Mouse (Mus musculus) hindbrain, embryonic 15.5 days (tissue): Measurements from ENCODE around the gene Hist1h2ac. TPM values are rescaled to one million over a fixed set of nuclear protein-coding genes. Genes with fewer than 3 reads are reported as not detected.
"Not testable (repeated sequence)": the region's sequence is repeated elsewhere in the genome, so short reads cannot be mapped to it uniquely, and the experiment has no call there.

Source experiments
- ATAC-seq: fragments of 200-750 bp; cut with Nextera tagmentation; 2 replicates; pipeline ENCODE4 v1.8.0; 2017; ENCODE audit warnings: low read depth, moderate number of reproducible peaks, moderate TSS enrichment; ENCODE audit not compliant: low FRiP score
- H3K27ac ChIP-seq: fragments of 300-500 bp; sonication (generic); replicated peaks from 2 replicates; pipeline ENCODE4 v1.5.1; 2015; ENCODE audit warnings: mild to moderate bottlenecking, inconsistent platforms
- H3K27me3 ChIP-seq: fragments of 300-500 bp; sonication (generic); 2 replicates; pipeline ENCODE4 v1.6.1; 2015; ENCODE audit warnings: control low read depth, inconsistent platforms
- H3K36me3 ChIP-seq: fragments of 300-500 bp; sonication (generic); 2 replicates; pipeline ENCODE4 v1.6.1; 2015; ENCODE audit warnings: control low read depth, inconsistent platforms
- H3K4me1 ChIP-seq: fragments of 300-500 bp; sonication (generic); replicated peaks from 2 replicates; pipeline ENCODE4 v1.6.1; 2015; ENCODE audit warnings: control low read depth, inconsistent platforms
- H3K4me2 ChIP-seq: fragments of 300-500 bp; sonication (generic); 2 replicates; pipeline ENCODE4 v1.6.1; 2015; ENCODE audit warnings: moderate library complexity, mild to moderate bottlenecking, inconsistent platforms
- H3K4me3 ChIP-seq: fragments of 300-500 bp; sonication (generic); 2 replicates; pipeline ENCODE4 v1.5.1; 2015; ENCODE audit warnings: mild to moderate bottlenecking, inconsistent platforms
- H3K9ac ChIP-seq: fragments of 300-500 bp; sonication (generic); 2 replicates; pipeline ENCODE4 v1.6.1; 2015; ENCODE audit warnings: inconsistent platforms
- H3K9me3 ChIP-seq: fragments of 300-500 bp; sonication (generic); 2 replicates; pipeline ENCODE4 v1.6.1; 2016; ENCODE audit warnings: control low read depth, inconsistent platforms
- WGBS: fragments of 180-500 bp; shearing (Covaris S2); methylation state at CpG from one replicate; pipeline ENCODE4 v1.1.7; 2015; 5-methylcytosine and 5-hydroxymethylcytosine counted together
- polyA plus RNA-seq: library from polyadenylated mRNA; unstranded; fragments of >200 nt; fragmentation: Nextera tagmentation; extraction: Ambion mirVana; gene quantifications from 2 replicates; pipeline ENCODE4 v1.2.1, GENCODE M21; 2015

Hist1h2ac gene
- 0.34 and 0.38 TPM in 2 replicates for polyA plus RNA-seq

DNA sequence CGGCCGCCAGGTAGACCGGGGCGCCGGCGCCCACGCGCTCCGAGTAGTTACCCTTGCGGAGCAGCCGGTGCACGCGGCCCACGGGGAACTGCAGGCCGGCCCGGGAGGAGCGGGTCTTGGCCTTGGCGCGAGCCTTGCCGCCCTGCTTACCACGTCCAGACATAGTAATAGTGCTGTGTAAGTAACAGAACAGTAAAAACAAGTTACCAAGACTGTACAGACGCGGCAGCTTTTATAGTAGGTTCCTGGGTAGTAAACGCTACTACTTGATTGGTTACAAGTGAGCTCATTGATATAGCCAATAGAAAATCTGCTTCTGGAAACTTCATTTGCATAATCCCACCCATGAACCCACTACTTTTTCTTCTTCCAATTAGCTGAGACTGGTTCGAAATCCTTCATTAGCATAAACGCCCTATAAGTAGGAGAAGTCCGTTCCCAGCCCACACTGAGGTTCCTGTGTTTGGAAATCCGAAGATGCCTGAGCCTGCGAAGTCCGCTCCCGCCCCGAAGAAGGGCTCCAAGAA is at the start of gene Hist1h2ac, which contains the start of gene Hist1h2bc:
Hist1h2ac (minus strand) TSS at position 194 of the 527 bp plus-strand sequence.
Hist1h2bc (plus strand) TSS at position 445 of the 527 bp plus-strand sequence.
- peak within 1 kb of the TSS; percentile 90 for H3K27ac ChIP-seq
- H3K4me2 ChIP-seq, result peak within 1 kb of the TSS; percentile 60
- peak within 1 kb of the TSS; percentile 43 for H3K4me3 ChIP-seq
- peak within 1 kb of the TSS; percentile 50 for H3K9ac ChIP-seq
- no peaks in the 10 kb centered on the region for H3K36me3 ChIP-seq
- peaks cover 26% of the 10 kb centered on the region for H3K4me1 ChIP-seq
- WGBS, result under 1% methylated on average over 32 of the region's 32 CpGs
- no peaks in the 10 kb centered on the region for H3K27me3 ChIP-seq
- peak; percentile 99 for ATAC-seq
- no peaks in the 10 kb centered on the region for H3K9me3 ChIP-seq

DNA sequence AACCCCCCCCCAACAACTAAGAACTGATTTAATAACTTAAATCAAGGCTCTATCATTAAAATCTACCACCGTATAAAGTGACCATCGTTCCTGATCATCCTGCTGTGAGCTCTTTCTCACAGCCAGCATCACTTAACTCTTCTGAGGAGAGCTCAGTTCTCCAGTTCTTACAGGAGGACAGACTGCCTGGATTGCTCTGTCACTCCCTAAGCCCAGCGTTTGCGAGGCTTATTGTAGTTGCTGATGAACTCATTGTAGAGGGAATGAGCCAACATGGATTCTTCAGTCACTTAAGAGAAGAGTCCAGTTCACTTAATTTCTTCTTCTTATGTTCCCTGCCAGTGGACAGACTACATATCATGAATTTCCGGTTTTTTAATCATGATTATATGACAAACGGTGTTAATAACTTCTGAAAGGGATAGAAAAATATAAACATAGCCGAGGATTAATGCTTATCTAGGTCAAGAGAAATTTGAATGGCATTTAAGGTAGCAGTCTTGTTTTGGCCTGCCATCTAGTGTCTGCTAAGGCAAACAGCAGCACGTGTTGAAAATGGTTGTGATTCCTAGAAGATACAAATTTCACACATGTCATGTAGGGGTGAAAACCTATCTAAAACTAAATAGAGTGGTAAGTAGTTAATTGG is 48.5 kb upstream of the Hist1h2ac start:
- H3K4me2 ChIP-seq, result no peak overlapping the region
- WGBS, result 22% methylated on average over 8 of the region's 8 CpGs
- H3K9ac ChIP-seq, result no peak overlapping the region
- H3K27ac ChIP-seq, result no peak overlapping the region
- no peaks in the 10 kb centered on the region for H3K36me3 ChIP-seq
- no peaks in the 10 kb centered on the region for H3K9me3 ChIP-seq
- ATAC-seq, result no peak
- H3K4me3 ChIP-seq, result no peak overlapping the region
- H3K4me1 ChIP-seq, result no peaks in the 10 kb centered on the region
- no peaks in the 10 kb centered on the region for H3K27me3 ChIP-seq

DNA sequence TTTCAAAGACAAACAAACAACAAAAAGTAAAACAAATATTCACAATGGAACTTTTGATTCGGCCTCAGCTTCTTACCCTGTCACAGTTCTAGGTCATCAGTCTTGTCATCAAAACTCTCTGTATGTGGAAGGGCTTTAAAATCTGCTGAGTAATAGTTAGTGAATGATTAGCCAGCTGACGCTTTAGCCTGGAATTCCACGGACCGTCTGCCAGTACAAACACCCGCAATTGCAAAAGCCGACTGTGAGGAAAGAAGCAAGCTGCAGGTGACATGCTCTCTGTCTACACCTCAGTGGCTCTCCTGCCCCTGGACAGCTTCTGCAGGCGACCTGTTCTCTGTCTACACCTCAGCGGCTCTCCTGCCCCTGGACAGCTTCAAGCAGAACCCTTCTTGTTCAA is 46.7 kb upstream of the Hist1h2ac start:
- H3K27ac ChIP-seq, result no peak overlapping the region
- 35% methylated on average over 8 of the region's 8 CpGs for WGBS
- ATAC-seq, result no peak

DNA sequence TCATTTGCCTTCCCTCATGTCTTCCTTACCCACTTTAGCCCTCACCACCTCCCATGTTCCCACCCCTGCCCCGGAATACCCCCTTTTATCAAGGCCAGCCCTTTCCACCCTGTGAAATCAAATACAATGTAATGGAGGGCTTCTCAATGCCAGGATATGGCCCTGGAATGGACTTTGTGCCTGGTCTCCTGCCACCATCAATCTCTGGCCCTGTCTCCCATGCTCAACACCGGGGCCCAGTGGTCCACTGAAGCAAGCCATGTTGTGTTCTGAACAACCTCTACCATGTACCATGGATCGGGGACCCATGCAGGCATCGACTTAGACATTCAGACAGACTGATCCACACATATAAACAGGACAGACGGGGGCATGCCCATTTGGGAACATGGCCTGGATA is 46.0 kb upstream of the Hist1h2ac start:
- Histone ChIP-seq H3K4me2 (no peak overlapping the region), H3K4me1 (no peaks in the 10 kb centered on the region), H3K9me3 (no peaks in the 10 kb centered on the region), H3K27me3 (no peaks in the 10 kb centered on the region), H3K4me3 (no peak overlapping the region), H3K9ac (no peak overlapping the region), H3K27ac (no peak overlapping the region), H3K36me3 (no peaks in the 10 kb centered on the region)
- 93% methylated on average over 5 of the region's 5 CpGs for WGBS
- no peak for ATAC-seq

More for the DNA sequence above, 46.7 kb upstream of the Hist1h2ac start:
- H3K4me1 ChIP-seq, result no peaks in the 10 kb centered on the region
- H3K9ac ChIP-seq, result no peak overlapping the region
- H3K27me3 ChIP-seq, result no peaks in the 10 kb centered on the region
- no peak overlapping the region for H3K4me3 ChIP-seq
- no peak overlapping the region for H3K4me2 ChIP-seq
- H3K36me3 ChIP-seq, result no peaks in the 10 kb centered on the region
- H3K9me3 ChIP-seq, result no peaks in the 10 kb centered on the region

DNA sequence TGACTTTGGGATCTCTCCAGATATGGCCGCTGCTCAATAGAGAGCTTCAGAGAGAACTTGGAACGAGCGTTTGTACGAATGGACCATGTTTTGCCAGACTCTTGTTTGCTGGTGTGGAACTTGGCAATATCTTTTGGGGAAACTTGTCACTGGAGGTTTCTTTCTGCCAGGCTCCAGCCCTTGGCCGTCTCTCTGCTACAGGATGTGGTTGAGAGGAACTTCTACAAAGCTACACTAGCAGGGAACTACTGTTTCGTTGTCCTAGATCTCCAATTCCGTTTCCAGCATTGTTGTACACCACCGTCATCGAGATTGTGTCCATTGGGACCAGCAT is 45.4 kb upstream of the Hist1h2ac start:
- Histone ChIP-seq H3K36me3 (no peaks in the 10 kb centered on the region), H3K4me2 (no peak overlapping the region), H3K4me1 (no peaks in the 10 kb centered on the region), H3K27me3 (no peaks in the 10 kb centered on the region), H3K27ac (no peak overlapping the region), H3K4me3 (no peak overlapping the region), H3K9me3 (no peaks in the 10 kb centered on the region), H3K9ac (no peak overlapping the region)
- 92% methylated on average over 9 of the region's 9 CpGs for WGBS
- ATAC-seq, result no peak

DNA sequence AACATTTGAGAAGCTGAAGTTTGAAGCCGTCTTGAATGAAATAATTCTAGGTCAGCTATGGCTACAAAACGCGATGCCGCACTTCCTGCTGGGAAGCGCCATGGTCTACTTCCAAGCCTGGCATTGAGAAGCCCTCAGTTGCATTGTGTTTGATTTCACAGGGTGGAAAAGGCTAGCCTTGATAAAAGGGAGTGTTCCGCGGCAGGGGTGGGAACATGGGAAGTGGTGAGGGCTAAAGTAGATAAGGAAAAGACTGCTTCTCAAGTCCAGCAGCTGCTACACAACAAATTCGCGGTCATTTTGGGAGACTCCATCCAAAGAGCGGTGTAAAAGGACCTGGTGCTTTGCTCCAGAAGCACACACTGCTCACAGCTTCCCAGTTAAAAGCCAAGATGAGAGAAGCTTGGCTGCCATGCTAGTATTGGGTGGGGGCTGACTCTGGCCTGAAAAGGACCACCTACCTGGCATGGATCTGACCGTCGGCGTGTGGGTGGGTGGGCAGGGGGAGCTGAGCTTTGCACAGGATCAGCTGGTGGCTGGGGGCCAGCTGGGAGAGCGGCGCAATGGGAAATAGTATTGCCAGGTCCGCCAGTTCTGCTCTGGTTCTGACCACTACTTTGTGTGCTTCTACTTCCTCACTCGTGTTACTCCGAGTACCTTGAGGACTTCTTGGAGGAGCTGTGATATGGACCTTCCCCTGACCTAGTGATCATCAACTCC is 44.9 kb upstream of the Hist1h2ac start:
- Histone ChIP-seq H3K4me1 (no peaks in the 10 kb centered on the region), H3K27me3 (no peaks in the 10 kb centered on the region), H3K27ac (no peak overlapping the region), H3K9me3 (no peaks in the 10 kb centered on the region), H3K36me3 (no peaks in the 10 kb centered on the region), H3K4me3 (no peak overlapping the region), H3K4me2 (no peak overlapping the region), H3K9ac (no peak overlapping the region)
- WGBS, result 84% methylated on average over 18 of the region's 18 CpGs
- no peak for ATAC-seq

DNA sequence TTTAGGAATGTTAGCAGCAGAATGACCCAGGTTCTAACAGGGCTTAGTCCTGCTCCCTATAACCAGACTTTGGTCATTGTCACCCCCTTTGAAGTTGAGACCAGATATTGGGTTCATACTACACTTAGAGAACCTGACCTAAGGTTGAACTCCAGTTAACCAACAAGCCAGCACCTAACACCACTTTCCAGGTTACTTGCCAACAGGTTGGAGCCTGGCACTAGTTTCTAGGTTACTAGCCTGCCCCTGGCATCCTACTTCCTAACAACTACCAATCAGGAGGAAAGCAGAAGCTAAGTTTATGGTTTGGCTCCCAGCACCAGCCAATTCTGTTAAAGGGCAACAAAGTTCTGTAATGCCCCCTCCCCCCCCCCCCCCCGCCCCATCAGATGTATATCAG is 41.5 kb upstream of the Hist1h2ac start:
- Histone ChIP-seq H3K9me3 (no peaks in the 10 kb centered on the region), H3K4me2 (no peak overlapping the region), H3K36me3 (no peaks in the 10 kb centered on the region), H3K27me3 (no peaks in the 10 kb centered on the region), H3K4me3 (no peak overlapping the region), H3K9ac (no peak overlapping the region), H3K4me1 (no peaks in the 10 kb centered on the region), H3K27ac (no peak overlapping the region)
- no peak for ATAC-seq
- 40% methylated on average over 1 of the region's 1 CpGs for WGBS

DNA sequence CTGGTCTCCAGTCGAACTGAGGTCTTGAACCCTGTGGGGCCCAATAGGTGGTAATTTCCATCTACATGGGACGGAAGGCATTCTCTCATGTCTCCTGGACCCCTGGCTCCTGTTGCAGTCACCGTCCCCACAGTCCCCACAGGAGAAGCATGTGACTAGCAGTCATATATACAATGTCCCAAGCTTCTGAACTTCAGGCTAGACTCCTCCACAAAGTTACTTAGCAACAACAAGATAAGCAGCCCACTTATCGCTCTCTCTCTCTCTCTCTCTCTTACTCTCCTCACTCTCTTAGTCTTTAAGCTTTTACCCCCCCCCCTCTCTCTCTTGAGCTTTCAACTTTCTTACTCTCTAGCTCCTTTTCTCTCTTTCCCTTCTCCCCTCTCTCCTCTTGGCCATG is 40.5 kb upstream of the Hist1h2ac start:
- Histone ChIP-seq H3K4me3 (no peak overlapping the region), H3K4me1 (no peaks in the 10 kb centered on the region), H3K4me2 (no peak overlapping the region), H3K27me3 (no peaks in the 10 kb centered on the region), H3K27ac (no peak overlapping the region), H3K36me3 (no peaks in the 10 kb centered on the region), H3K9ac (no peak overlapping the region), H3K9me3 (no peaks in the 10 kb centered on the region)
- 83% methylated on average over 4 of the region's 4 CpGs for WGBS
- no peak for ATAC-seq

DNA sequence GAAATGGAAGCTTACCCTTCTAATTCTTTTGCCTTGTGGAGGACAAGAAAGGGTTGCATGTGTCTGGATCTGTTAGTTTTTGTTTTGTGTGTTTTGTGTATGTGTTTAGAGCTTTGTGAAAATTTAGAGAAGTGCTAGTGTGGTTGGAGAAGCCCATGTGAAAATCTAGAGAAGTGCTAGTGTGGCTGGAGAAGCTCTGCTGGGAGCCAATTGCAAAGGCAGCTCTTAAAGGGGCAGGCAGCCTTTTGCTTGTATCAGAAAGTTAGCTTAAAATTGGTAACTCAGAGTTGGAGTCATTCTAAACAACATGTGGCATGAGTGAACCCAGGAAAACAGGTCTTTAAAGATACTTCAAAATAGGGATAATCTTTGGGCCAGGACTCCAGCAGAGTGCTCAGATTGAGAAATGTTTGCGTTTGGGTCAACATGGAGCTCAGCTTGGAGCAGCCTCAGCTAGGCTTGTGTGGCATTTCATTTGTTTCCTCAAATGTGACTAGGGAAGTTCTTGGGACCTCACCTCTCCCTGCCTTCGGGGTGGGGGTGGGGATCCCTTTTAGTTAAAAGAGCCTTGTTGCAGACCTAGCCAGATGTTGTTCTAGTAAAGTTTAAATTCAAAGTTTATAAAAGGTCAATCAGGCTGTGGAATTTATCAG is 34.0 kb upstream of the Hist1h2ac start:
- not testable (repeated sequence) for H3K9ac ChIP-seq, H3K27ac ChIP-seq, H3K27me3 ChIP-seq, H3K4me3 ChIP-seq, H3K4me1 ChIP-seq, H3K4me2 ChIP-seq, H3K9me3 ChIP-seq, H3K36me3 ChIP-seq, ATAC-seq
- WGBS, result 18% methylated on average over 2 of the region's 2 CpGs

DNA sequence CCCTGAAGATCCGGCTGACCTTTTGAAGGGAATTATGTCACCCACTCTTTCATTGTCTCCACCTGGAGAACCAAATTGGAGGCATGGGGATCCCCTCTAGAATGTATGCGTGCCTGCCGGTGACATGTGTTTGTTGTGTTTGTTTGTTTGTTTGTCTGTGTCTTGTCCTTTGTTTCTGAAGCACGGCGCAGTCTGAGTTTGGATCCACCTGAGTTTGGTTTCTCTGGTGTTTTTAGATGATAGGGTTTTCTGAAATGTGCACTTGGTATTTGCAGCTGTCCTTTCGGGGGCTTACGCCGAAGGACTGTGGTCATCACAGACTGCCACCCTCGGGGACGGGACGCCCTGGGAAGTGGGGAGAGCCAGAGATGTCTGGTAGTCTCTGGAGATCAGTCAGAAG is 33.4 kb upstream of the Hist1h2ac start:
- no peak for ATAC-seq
- Histone ChIP-seq H3K4me3 (no peak overlapping the region), H3K27ac (no peak overlapping the region), H3K27me3 (no peaks in the 10 kb centered on the region), H3K4me1 (no peaks in the 10 kb centered on the region), H3K4me2 (no peak overlapping the region), H3K9me3 (no peaks in the 10 kb centered on the region), H3K36me3 (no peaks in the 10 kb centered on the region), H3K9ac (no peak overlapping the region)
- WGBS, result 57% methylated on average over 11 of the region's 11 CpGs

DNA sequence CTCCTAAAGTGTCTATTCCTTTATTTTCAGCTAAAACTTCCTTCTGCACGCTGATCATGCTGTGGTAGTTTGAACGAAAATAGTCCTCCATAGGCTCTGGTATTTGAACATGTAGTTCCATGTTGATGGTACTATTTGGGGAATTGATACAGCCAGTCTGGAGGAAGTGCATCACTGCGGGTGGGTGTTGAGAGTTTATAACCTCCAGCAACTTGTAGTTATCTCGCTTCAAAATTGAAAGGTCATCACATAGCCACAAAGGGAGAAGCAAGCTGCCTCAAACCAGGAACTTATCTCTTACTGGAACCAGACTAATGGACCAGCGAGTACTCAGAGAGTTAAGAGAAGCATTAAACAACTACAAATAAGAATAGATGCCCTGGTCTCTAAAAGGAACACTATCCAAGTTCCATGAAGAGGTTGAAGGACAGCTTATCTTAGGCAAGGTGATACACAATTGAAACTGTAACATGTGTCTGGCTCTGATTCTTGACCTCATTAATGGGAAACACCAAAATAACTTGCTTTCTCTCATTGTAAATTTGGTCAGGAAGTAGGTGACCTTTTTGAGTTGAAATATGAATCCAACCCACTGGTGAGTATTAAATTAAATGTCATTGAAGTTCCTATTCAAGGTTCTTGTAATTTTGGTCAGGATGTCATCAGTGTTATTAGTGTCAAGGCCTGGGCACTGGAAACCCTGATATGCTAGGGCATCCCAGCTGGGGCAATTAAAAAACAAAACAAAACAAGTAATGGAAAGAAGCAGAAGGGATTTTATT is 32.7 kb upstream of the Hist1h2ac start:
- no peaks in the 10 kb centered on the region for H3K9me3 ChIP-seq
- H3K9ac ChIP-seq, result no peak overlapping the region
- no peak overlapping the region for H3K4me3 ChIP-seq
- H3K27me3 ChIP-seq, result no peaks in the 10 kb centered on the region
- H3K36me3 ChIP-seq, result no peaks in the 10 kb centered on the region
- H3K4me1 ChIP-seq, result no peaks in the 10 kb centered on the region
- H3K27ac ChIP-seq, result no peak overlapping the region
- WGBS, result 88% methylated on average over 5 of the region's 5 CpGs
- no peak overlapping the region for H3K4me2 ChIP-seq
- no peak for ATAC-seq
